Mouse (Mus musculus) Patski (cell line): Measurements from ENCODE around the gene Zfp61. TPM values are rescaled to one million over a fixed set of nuclear protein-coding genes. Genes with fewer than 3 reads are reported as not detected.

Experiments used
- ATAC-seq: fragments of 100-300 bp; one replicate; pipeline ENCODE4 v1.8.0; 2021
- CTCF ChIA-PET: fragments of 350-600 bp; sonication (Branson Sonifier 250); formaldehyde crosslinking; loops from one replicate; lab custom pipeline; 2022; ENCODE audit warnings: inconsistent platforms; lab: Charles Lee
- POLR2A ChIA-PET: fragments of 350-600 bp; sonication (Branson Sonifier 250); formaldehyde crosslinking; loops from one replicate; lab custom pipeline; 2022; ENCODE audit warnings: antibody characterized with exemption, inconsistent platforms; lab: Charles Lee
- DNase-seq: peaks from one replicate; pipeline ENCODE4 v3.0.0-alpha.2; 2011; ENCODE audit warnings: low read depth, low spot score
- H3K27me3 ChIP-seq: fragments of 371-371 bp; one replicate; pipeline ENCODE4 v1.5.1; 2021
- CTCF ChIP-seq: fragments of 100-300 bp; IDR thresholded peaks from one replicate; pipeline ENCODE4 v1.5.1; 2021
- in situ Hi-C: fragments of 300-500 bp; cut with MboI; formaldehyde crosslinking; loops from 3 replicates; pipeline ENCODE4 v1.11.1; 2018; ENCODE audit warnings: low pct_unique_long_range_greater_than_20kb, mixed read lengths
- polyA plus RNA-seq: library from polyadenylated mRNA; unstranded; gene quantifications from one replicate; pipeline ENCODE4 v1.2.3, GENCODE M21; 2021

The Zfp61 gene
- polyA plus RNA-seq, 1 experiment from 2014 or later, result 14.0 TPM

DNA sequence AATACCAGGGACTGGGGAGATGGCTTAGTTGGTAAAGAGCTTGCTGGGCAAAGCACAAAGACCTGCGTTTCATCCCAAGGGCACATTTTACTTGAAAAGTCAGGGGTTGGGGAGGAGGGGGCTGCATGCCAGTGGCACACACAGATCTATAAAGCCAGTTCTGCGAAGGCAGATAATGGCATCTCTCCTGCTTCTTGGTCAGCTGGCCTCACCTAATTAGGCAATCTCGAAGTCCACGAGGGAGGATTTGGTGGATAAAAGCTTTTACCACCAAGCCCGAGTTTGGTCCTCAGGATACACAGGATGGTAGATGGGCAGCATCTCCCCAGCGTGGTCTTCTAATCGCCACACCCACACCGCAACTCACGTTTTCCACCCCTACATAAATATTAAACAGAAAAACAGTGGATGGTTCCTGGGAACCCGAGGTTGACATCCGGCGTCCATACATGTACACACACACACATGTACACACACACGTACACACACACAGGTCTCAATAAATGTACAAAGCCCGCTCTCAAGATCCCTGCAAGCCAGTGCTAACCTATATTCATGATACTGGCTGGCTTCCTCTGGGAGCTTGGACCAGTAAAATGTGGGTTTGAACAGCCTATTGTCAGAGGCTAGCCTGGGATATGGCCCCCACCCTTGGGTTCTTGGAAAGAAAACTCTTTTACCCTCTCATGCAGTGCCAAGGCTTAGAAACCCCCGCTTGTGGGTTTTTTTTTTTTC, 3.5 kb downstream of the Zfp61 start:
- ATAC-seq, result no peak
- no peaks in the 10 kb centered on the region for H3K27me3 ChIP-seq
- POLR2A ChIA-PET, result interaction anchor here (0.6 kb wide), 2 partner anchors 18 to 215 kb away, joined by 4 to 5 read pairs; no protein-coding TSS in a partner anchor
- CTCF ChIA-PET, result interaction anchor here (1.0 to 1.3 kb wide), 2 partner anchors 10 to 11 kb away, joined by 3 to 4 read pairs; no protein-coding TSS in a partner anchor
- TF ChIP-seq CTCF, result no peak
- in situ Hi-C loops, result no loop called here
- no peak for DNase-seq

DNA sequence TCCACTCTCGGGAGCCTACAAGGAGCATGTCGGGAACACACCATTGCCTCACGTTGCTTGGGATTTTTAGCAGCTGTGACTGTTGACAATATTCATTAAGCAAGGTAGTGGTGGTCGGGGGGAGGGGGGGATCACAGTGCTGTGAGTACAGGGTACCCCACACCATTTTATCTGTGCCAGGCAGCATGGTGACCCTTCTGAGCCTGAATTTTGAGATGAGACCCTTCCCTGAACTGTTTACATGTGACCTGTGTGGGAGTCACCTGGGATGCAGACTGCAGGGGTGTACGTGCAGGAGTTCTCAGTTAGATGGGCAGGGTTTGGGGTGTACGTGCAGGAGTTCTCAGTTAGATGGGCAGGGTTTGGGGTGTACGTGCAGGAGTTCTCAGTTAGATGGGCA, 4.6 kb downstream of the Zfp61 start:
- DNase-seq, result no peak
- ChIA-PET CTCF (no interaction called here), POLR2A (no interaction called here)
- TF ChIP-seq CTCF, result no peak
- H3K27me3 ChIP-seq, result no peaks in the 10 kb centered on the region
- in situ Hi-C loops, result no loop called here
- no peak for ATAC-seq

DNA sequence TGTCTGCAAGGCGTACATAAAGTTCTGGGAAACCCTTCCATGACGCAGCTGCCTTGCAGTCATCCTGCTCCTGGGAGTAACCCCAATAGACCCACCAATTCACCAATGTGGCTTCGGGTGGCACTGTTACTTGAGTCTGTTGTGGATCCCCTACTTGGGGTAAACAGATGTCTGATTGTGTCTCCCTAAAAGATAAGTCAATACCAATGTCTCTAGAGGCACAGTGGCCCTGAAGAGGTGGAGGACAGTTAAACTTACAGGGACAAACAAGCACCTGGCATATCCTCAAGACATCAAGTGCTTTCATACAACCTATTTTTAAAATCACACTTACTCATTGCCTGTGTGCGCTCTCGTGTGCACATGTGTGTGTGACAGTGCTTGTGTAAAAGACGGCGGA, 5.7 kb downstream of the Zfp61 start:
- H3K27me3 ChIP-seq, result no peaks in the 10 kb centered on the region
- TF ChIP-seq CTCF, result no peak
- CTCF ChIA-PET, result no interaction called here
- ATAC-seq (no peak), DNase-seq (no peak)
- POLR2A ChIA-PET, result no interaction called here
- in situ Hi-C loops, result no loop called here

- in situ Hi-C loops, result no loop called here
- ChIA-PET POLR2A (no interaction called here), CTCF (no interaction called here)
- no peak for ATAC-seq
- no peaks in the 10 kb centered on the region for H3K27me3 ChIP-seq
- no peak for DNase-seq
- no peak for TF ChIP-seq CTCF
Observed at GRCm38 (mm10) chr7:24294763-24295162, 6.3 kb downstream of the Zfp61 start.

DNA sequence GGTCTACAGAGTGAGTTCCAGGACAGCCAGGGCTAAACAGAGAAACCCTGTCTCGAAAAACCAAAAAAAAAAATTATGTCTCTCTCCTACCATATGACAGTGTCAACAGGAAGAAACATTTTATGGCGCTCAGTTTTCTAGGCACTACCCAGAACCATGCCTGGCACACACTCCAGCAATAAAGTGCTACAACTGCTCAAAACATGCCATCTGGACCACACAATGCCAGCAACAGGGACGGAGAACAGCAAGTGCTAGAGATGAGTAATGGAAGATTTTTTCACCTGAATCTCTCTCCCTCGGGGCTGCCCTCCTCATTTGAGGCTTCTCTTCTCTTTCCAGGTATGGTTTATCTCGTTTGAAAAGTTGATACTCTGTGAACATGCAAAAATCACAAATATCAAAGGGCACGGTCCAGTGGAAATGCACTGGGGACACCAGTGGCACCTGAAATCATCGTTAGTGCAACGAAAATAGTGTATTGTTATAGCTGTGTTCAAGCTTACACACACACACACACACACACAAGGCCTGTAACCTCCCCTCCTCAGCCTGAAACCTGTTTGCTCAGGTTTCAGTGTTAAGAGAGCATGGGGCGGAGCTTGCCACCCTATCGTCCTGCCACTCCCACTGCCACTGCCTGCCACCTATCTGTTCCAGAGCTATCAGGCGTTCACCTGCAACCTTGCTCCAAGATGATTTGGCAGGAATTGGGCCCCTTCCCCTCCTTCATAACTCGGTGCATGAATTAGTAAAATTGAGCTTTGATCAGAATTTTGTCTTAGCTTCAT, 7.8 kb downstream of the Zfp61 start:
- ATAC-seq, result no peak
- ChIA-PET POLR2A (no interaction called here), CTCF (no interaction called here)
- TF ChIP-seq CTCF, result no peak
- no peak for DNase-seq
- no peaks in the 10 kb centered on the region for H3K27me3 ChIP-seq
- in situ Hi-C loops, result no loop called here

GRCm38 (mm10) chr7:24291387-24292090, 9.5 kb downstream of the Zfp61 start:
- TF ChIP-seq CTCF, result no peak
- no peak for DNase-seq
- CTCF ChIA-PET, result no interaction called here
- no peak for ATAC-seq
- no peaks in the 10 kb centered on the region for H3K27me3 ChIP-seq
- POLR2A ChIA-PET, result no interaction called here
- in situ Hi-C loops, result no loop called here

- CTCF ChIA-PET, result interaction anchor here (0.8 kb wide), 1 partner anchor 10 kb away, joined by 3 read pairs; no protein-coding TSS in a partner anchor
Observed at GRCm38 (mm10) chr7:24290106-24290693, 10.8 kb downstream of the Zfp61 start.

GRCm38 (mm10) chr7:24288512-24288911, 12.5 kb downstream of the Zfp61 start:
- no peak for ATAC-seq
- no peak for DNase-seq
- H3K27me3 ChIP-seq, result no peaks in the 10 kb centered on the region
- CTCF ChIA-PET, result interaction anchor here (0.8 kb wide), 1 partner anchor 135 kb away, joined by 4 read pairs; no protein-coding TSS in a partner anchor
- no peak for TF ChIP-seq CTCF
- in situ Hi-C loops, result loop anchor here (5.0 kb wide), 2 partner anchors 136 to 321 kb away; no protein-coding TSS in a partner anchor
- POLR2A ChIA-PET, result no interaction called here

More at GRCm38 (mm10) chr7:24290106-24290693, 10.8 kb downstream of the Zfp61 start:
- TF ChIP-seq CTCF, result no peak
- in situ Hi-C loops, result no loop called here
- no peak for ATAC-seq
- POLR2A ChIA-PET, result no interaction called here
- no peak for DNase-seq
- H3K27me3 ChIP-seq, result no peaks in the 10 kb centered on the region

GRCm38 (mm10) chr7:24287670-24288069, 13.4 kb downstream of the Zfp61 start:
- ChIA-PET POLR2A (interaction anchor here (1.5 kb wide), 1 partner anchor 17 kb away, joined by 4 read pairs; the partner anchor contains the start of gene Zfp93), CTCF (interaction anchor here (0.7 to 1.2 kb wide), 6 partner anchors 10 to 135 kb away, joined by 3 to 5 read pairs (median 4); partner anchors contain the start of gene Zfp108)
- in situ Hi-C loops, result loop anchor here (5.0 kb wide), 2 partner anchors 135 to 320 kb away; no protein-coding TSS in a partner anchor
- no peak for DNase-seq
- H3K27me3 ChIP-seq, result no peaks in the 10 kb centered on the region
- no peak for ATAC-seq
- peak; percentile 63 for TF ChIP-seq CTCF
